Mouse (Mus musculus) embryonic fibroblast, embryonic 13.5 days (primary cell): ENCODE measurements around the gene Ube4a.

Source experiments
- CTCF ChIP-seq: IDR thresholded peaks from 2 replicates; pipeline ENCODE4 v1.5.1; 2011; ENCODE audit warnings: mild to moderate bottlenecking, control low read depth, low read length, moderate library complexity, borderline replicate concordance; ENCODE audit not compliant: insufficient read depth
- POLR2A ChIP-seq: IDR thresholded peaks from 2 replicates; pipeline ENCODE4 v1.6.1; 2011; ENCODE audit warnings: low read depth, mild to moderate bottlenecking, control low read depth, low read length, moderate library complexity

DNA sequence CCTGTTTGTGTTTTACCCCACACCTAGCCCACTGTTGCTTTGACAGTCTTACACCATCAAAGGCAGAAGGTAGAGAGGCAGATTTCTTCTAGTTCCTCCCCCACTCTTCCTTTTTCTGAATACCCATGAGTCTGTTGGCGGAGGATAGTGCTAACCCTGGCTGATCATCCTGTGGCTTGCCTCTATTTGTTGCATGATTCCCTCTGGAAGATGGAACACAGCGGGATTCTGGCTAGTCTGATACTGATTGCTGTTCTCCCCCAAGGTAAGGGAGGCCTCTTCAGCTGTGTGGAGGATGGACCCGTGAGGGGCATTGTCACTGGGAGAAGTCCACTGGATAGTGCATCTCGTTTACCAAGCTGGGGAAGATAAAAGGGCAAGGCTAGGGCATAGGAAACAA lies 16.3 kb upstream of the Ube4a start, which contains the start of gene Cd3d:
- TF ChIP-seq CTCF (no peak), POLR2A (no peak)
